Mouse (Mus musculus) thymus, postnatal 25 days (tissue): ENCODE data around the gene Ap3b1.
"Not testable (repeated sequence)": the region's sequence is repeated elsewhere in the genome, so short reads cannot be mapped to it uniquely, and the experiment has no call there.

ENCODE experiments used
- DNase-seq: peaks from one replicate; pipeline ENCODE4 v3.0.0; 2022

Gene Ap3b1

GRCm38 (mm10) chr13:94358401-94359265 is at the start of gene Ap3b1:
Ap3b1 (plus strand) TSS chr13:94358960.
- DNase-seq: peak; percentile 92

- DNase-seq: not testable (repeated sequence)
Measured at GRCm38 (mm10) chr13:94312812-94313211, 45.9 kb upstream of the Ap3b1 start.

- DNase-seq: no peak
Measured at GRCm38 (mm10) chr13:94316975-94317511, 41.7 kb upstream of the Ap3b1 start.

GRCm38 (mm10) chr13:94321094-94321792 is 37.5 kb upstream of the Ap3b1 start:
- no peak for DNase-seq

- no peak for DNase-seq
Measured at GRCm38 (mm10) chr13:94322475-94322874, 36.3 kb upstream of the Ap3b1 start.

GRCm38 (mm10) chr13:94328063-94328462 is 30.7 kb upstream of the Ap3b1 start:
- DNase-seq: no peak

- not testable (repeated sequence) for DNase-seq
Measured at GRCm38 (mm10) chr13:94329005-94329404, 29.8 kb upstream of the Ap3b1 start.

GRCm38 (mm10) chr13:94330392-94330979 is 28.3 kb upstream of the Ap3b1 start:
- no peak for DNase-seq

- DNase-seq: no peak
Measured at GRCm38 (mm10) chr13:94338357-94338756, 20.4 kb upstream of the Ap3b1 start.

GRCm38 (mm10) chr13:94343192-94343591 is 15.6 kb upstream of the Ap3b1 start:
- DNase-seq: no peak

GRCm38 (mm10) chr13:94344600-94344999 is 14.2 kb upstream of the Ap3b1 start:
- not testable (repeated sequence) for DNase-seq

- no peak for DNase-seq
Measured at GRCm38 (mm10) chr13:94354584-94354983, 4.2 kb upstream of the Ap3b1 start.

- DNase-seq: no peak
Measured at GRCm38 (mm10) chr13:94358101-94358400, 709 bp upstream of the Ap3b1 start.

GRCm38 (mm10) chr13:94359282-94359920 is 641 bp downstream of the Ap3b1 start:
- no peak for DNase-seq

- DNase-seq: not testable (repeated sequence)
Measured at GRCm38 (mm10) chr13:94361013-94361580, 2.3 kb downstream of the Ap3b1 start.

GRCm38 (mm10) chr13:94364336-94364735 is 5.6 kb downstream of the Ap3b1 start:
- DNase-seq: no peak

- no peak for DNase-seq
Measured at GRCm38 (mm10) chr13:94365108-94365907, 6.5 kb downstream of the Ap3b1 start.

- no peak for DNase-seq
Measured at GRCm38 (mm10) chr13:94367869-94368268, 9.1 kb downstream of the Ap3b1 start.

- no peak for DNase-seq
Measured at GRCm38 (mm10) chr13:94370521-94370920, 11.8 kb downstream of the Ap3b1 start.

GRCm38 (mm10) chr13:94372066-94372465 is 13.3 kb downstream of the Ap3b1 start:
- no peak for DNase-seq

GRCm38 (mm10) chr13:94374131-94374530 is 15.4 kb downstream of the Ap3b1 start:
- DNase-seq: no peak
